Mouse (Mus musculus) hindbrain, embryonic 16.5 days (tissue): ENCODE measurements around the gene Gm609. TPM values are rescaled to one million over a fixed set of nuclear protein-coding genes. Genes with fewer than 3 reads are reported as not detected.
"Not testable (repeated sequence)": the region's sequence is repeated elsewhere in the genome, so short reads cannot be mapped to it uniquely, and the experiment has no call there.

Source experiments
- ATAC-seq: fragments of 200-750 bp; cut with Nextera tagmentation; 2 replicates; pipeline ENCODE4 v1.8.0; 2017; ENCODE audit warnings: moderate TSS enrichment, moderate library complexity
- H3K27ac ChIP-seq: fragments of 300-500 bp; sonication (generic); 2 replicates; pipeline ENCODE4 v1.5.1; 2014; ENCODE audit warnings: low read depth, mild to moderate bottlenecking, control low read depth, low read length, moderate library complexity
- H3K27me3 ChIP-seq: fragments of 300-500 bp; sonication (generic); replicated peaks from 2 replicates; pipeline ENCODE4 v1.6.1; 2014; ENCODE audit warnings: low read length; ENCODE audit not compliant: control insufficient read depth, insufficient read depth
- H3K36me3 ChIP-seq: fragments of 300-500 bp; sonication (generic); 2 replicates; pipeline ENCODE4 v1.6.1; 2014; ENCODE audit warnings: mild to moderate bottlenecking, low read length, moderate library complexity, mixed read lengths; ENCODE audit not compliant: control insufficient read depth, insufficient read depth
- H3K4me1 ChIP-seq: fragments of 300-500 bp; sonication (generic); 2 replicates; pipeline ENCODE4 v1.6.1; 2014; ENCODE audit warnings: low read depth, low read length; ENCODE audit not compliant: control insufficient read depth, insufficient read depth
- H3K4me2 ChIP-seq: fragments of 300-500 bp; sonication (generic); 2 replicates; pipeline ENCODE4 v1.6.1; 2014; ENCODE audit warnings: mild to moderate bottlenecking, low read length, control low read depth, moderate library complexity
- H3K4me3 ChIP-seq: fragments of 300-500 bp; sonication (generic); 2 replicates; pipeline ENCODE4 v1.5.1; 2014; ENCODE audit warnings: mild to moderate bottlenecking, low read length, control low read depth, moderate library complexity
- H3K9ac ChIP-seq: fragments of 300-500 bp; sonication (generic); 2 replicates; pipeline ENCODE4 v1.6.1; 2014; ENCODE audit warnings: low read depth, mild to moderate bottlenecking, control low read depth, low read length, moderate library complexity
- H3K9me3 ChIP-seq: fragments of 300-500 bp; sonication (generic); 2 replicates; pipeline ENCODE4 v1.6.1; 2014; ENCODE audit warnings: mild to moderate bottlenecking, low read length, moderate library complexity; ENCODE audit not compliant: control insufficient read depth
- WGBS: fragments of 180-500 bp; shearing (Covaris S2); extraction: QIAGEN DNeasy Blood & Tissue Kit; methylation state at CpG from one replicate; pipeline ENCODE4 v1.1.7; 2014; 5-methylcytosine and 5-hydroxymethylcytosine counted together
- polyA plus RNA-seq: library from polyadenylated mRNA; unstranded; fragments of >200 nt; fragmentation: Nextera tagmentation; extraction: Ambion mirVana; gene quantifications from 2 replicates; pipeline ENCODE4 v1.2.1, GENCODE M21; 2015

Gm609 gene
- polyA plus RNA-seq = not detected in 2 replicates

DNA sequence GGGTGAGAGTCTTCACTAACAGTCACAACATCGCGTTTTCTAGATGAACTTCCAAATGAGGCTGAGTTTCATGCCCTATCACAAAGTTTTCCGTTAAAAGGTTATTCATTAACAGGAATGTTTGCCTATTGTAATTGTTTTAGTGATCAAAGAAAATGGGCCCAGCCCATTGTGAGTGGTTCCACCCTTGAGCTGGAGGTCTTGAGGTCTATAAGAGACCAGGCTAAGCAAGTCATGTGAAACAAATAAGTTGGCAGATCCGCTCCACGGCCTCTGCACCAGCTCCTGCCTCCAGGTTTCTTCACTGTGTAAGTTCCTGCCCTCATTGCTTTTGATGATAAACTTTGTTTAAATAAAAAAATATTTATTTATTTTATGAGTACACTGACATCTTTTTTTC is at the start of gene Gm609:
Gm609 (minus strand) TSS at position 43 of the 400 bp plus-strand sequence.
- Histone ChIP-seq H3K27ac (no peak within 1 kb of the TSS), H3K9me3 (no peaks in the 10 kb centered on the region), H3K9ac (no peak within 1 kb of the TSS), H3K36me3 (no peaks in the 10 kb centered on the region), H3K4me1 (no peaks in the 10 kb centered on the region), H3K4me3 (no peak within 1 kb of the TSS), H3K27me3 (no peaks in the 10 kb centered on the region), H3K4me2 (no peak within 1 kb of the TSS)
- 75% methylated on average over 5 of the region's 5 CpGs for WGBS
- ATAC-seq = no peak

DNA sequence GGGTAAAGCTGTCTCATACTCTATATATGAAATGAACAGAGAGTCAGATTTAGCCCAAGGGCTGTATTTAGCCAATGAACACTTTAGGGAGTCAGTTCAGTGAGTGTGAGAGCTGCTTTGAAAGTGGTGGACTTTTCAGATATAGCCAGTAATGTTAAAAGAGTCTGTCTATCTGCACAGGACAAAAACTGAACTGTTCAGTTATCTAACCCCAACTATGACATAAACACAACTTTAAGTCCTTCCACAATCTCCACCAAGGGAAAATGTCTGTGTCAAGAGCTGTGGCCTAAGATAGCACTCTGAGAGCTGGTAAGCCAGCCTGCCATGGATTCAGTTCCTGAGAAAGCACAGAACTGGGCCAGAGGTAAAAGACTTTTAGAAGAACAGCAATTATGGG is 49.3 kb upstream of the Gm609 start:
- H3K36me3 ChIP-seq = no peaks in the 10 kb centered on the region
- H3K4me1 ChIP-seq = no peaks in the 10 kb centered on the region
- H3K4me2 ChIP-seq = no peak overlapping the region
- H3K27me3 ChIP-seq = no peaks in the 10 kb centered on the region
- no peaks in the 10 kb centered on the region for H3K9me3 ChIP-seq
- no peak overlapping the region for H3K27ac ChIP-seq
- ATAC-seq = no peak
- H3K9ac ChIP-seq = no peak overlapping the region
- no peak overlapping the region for H3K4me3 ChIP-seq

DNA sequence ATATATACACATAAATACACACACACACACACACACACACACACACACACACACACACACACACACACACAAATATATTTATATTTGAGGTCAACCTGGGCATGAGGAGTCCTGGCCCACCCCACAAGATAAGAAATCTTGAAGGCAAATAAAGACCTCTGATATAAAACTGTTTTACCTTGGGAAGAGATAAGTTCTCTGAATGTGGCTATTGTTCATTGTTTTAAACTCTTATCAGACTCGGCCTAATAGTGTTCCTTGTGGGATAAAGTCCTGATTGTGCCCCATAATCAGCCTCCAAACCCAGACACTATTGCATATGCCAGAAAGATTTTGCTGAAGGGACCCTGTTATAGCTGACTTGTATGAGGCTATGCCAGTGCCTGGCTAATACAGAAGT is 45.6 kb upstream of the Gm609 start:
- not testable (repeated sequence) for H3K4me2 ChIP-seq, H3K9ac ChIP-seq, H3K27me3 ChIP-seq, ATAC-seq, H3K4me3 ChIP-seq, H3K9me3 ChIP-seq, H3K4me1 ChIP-seq, H3K36me3 ChIP-seq, H3K27ac ChIP-seq
- 75% methylated on average over 1 of the region's 1 CpGs for WGBS

DNA sequence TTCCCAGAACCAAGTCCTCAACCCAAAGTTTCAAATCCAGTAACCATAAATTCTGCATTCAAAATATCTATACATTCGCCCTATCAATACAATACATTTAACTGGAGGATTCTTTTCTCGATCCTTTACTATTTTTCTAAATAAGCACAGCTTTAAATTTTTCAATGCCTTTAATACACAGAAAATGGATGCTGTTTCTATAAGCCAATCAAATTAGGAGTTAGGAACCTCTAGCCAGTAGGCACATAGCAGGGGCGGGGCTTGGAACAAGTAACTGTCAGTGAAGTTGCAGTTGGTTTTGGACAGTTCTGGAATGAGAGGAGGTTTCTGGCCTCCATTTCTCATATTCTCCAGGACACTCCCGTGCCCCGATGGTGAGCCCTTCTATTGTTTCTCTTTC is 42.2 kb upstream of the Gm609 start, which contains the start of gene Slc9c1:
Slc9c1 (plus strand) TSS at position 301 of the 400 bp plus-strand sequence.
- no peak within 1 kb of the TSS for H3K4me2 ChIP-seq
- no peaks in the 10 kb centered on the region for H3K36me3 ChIP-seq
- H3K9ac ChIP-seq = no peak within 1 kb of the TSS
- no peaks in the 10 kb centered on the region for H3K9me3 ChIP-seq
- no peaks in the 10 kb centered on the region for H3K4me1 ChIP-seq
- 96% methylated on average over 5 of the region's 5 CpGs for WGBS
- no peak within 1 kb of the TSS for H3K4me3 ChIP-seq
- no peak within 1 kb of the TSS for H3K27ac ChIP-seq
- no peaks in the 10 kb centered on the region for H3K27me3 ChIP-seq
- ATAC-seq = no peak

DNA sequence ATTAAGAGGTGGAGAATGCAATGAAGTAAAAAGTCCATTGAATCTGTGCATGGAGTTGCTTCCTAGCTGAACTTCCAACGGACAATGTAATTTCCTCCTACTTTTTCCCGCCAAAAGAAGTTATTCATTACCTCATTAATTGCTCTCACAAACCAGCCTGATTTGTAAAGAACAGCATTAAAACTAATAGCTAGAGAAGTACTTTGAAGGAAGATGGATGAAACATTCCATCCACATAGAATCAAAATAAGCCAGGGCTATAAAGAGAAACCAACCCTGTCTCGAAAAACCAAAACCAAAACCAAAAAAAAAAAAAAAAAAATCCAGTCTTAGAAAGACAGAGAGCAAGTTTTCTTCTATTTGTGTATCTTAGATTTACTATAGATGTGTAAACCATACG is 39.2 kb upstream of the Gm609 start, which contains the start of gene Gm17783:
Gm17783 (minus strand) TSS at position 101 of the 400 bp plus-strand sequence.
- H3K9ac ChIP-seq = no peak within 1 kb of the TSS
- H3K36me3 ChIP-seq = no peaks in the 10 kb centered on the region
- no peak for ATAC-seq
- no peak within 1 kb of the TSS for H3K4me3 ChIP-seq
- no peaks in the 10 kb centered on the region for H3K4me1 ChIP-seq
- H3K4me2 ChIP-seq = no peak within 1 kb of the TSS
- no peaks in the 10 kb centered on the region for H3K27me3 ChIP-seq
- no peak within 1 kb of the TSS for H3K27ac ChIP-seq
- no peaks in the 10 kb centered on the region for H3K9me3 ChIP-seq
- WGBS = 85% methylated on average over 4 of the region's 4 CpGs

DNA sequence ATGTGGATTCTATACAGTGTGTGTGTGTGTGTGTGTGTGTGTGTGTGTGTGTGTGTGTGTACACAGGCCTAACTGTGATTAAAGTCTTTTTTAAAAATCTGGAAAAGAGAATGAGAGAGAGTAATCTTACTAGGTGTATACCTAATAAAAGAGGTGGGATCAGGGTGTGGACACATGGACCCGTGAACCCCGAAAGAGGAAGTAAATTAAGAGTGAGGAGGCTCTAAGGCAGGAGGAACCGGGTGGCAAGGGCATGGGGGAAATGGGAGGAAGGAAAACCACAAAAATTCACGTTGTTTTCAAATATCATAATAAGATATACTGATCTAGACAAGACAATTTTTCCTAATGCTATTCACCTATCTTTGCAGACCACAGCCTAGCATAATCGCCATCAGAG is 32.8 kb upstream of the Gm609 start:
- Histone ChIP-seq H3K27me3 (no peaks in the 10 kb centered on the region), H3K9me3 (no peaks in the 10 kb centered on the region), H3K36me3 (no peaks in the 10 kb centered on the region), H3K4me3 (no peak overlapping the region), H3K4me2 (no peak overlapping the region), H3K9ac (no peak overlapping the region), H3K27ac (no peak overlapping the region), H3K4me1 (no peaks in the 10 kb centered on the region)
- no peak for ATAC-seq
- 88% methylated on average over 5 of the region's 5 CpGs for WGBS

DNA sequence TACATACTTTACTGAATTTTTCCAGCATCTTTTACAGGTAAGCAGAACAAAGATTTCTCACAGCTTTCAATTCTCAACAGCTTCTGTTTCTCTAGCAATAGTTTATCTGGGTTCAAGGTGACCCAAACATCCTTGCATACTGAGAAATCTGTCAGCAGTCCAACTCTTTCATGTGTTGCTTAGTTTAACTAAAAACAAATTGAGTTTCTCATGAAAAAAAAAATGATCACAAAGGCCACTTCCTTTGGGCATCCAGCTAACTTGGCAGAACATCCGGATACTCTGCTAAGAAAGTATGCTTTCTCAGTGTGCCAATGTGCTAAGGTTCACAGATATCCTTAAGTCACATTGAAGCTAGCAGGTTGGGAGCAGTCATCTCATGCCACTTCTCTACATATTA is 2.6 kb upstream of the Gm609 start:
- no peak for ATAC-seq
- no peaks in the 10 kb centered on the region for H3K9me3 ChIP-seq
- no peak overlapping the region for H3K4me3 ChIP-seq
- WGBS = 80% methylated on average over 1 of the region's 1 CpGs
- H3K9ac ChIP-seq = no peak overlapping the region
- no peak overlapping the region for H3K4me2 ChIP-seq
- no peaks in the 10 kb centered on the region for H3K36me3 ChIP-seq
- H3K27ac ChIP-seq = no peak overlapping the region
- no peaks in the 10 kb centered on the region for H3K27me3 ChIP-seq
- H3K4me1 ChIP-seq = no peaks in the 10 kb centered on the region

DNA sequence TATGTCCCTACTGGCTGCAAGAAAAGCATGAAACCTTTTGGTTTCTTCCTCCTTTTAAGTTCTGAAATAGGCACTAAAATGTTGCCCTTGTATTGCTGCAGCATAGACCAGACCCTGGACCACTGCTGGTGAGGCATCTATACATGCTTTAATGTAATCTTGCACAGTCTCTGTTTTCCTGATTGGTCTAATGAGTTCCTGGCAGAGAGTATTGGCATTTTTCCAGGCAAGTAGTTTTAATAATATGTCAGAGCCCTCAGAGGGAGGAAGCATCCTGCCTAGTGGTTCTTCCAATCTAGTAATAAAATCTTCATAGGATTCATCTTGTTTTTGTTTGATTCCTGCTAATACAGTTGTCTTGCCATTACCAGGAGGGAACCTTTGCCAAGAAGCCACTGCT is 15.8 kb downstream of the Gm609 start:
- Histone ChIP-seq H3K9me3 (no peaks in the 10 kb centered on the region), H3K27me3 (no peaks in the 10 kb centered on the region), H3K27ac (no peak overlapping the region), H3K9ac (no peak overlapping the region), H3K36me3 (no peaks in the 10 kb centered on the region), H3K4me1 (no peaks in the 10 kb centered on the region), H3K4me2 (no peak overlapping the region), H3K4me3 (no peak overlapping the region)
- ATAC-seq = no peak

DNA sequence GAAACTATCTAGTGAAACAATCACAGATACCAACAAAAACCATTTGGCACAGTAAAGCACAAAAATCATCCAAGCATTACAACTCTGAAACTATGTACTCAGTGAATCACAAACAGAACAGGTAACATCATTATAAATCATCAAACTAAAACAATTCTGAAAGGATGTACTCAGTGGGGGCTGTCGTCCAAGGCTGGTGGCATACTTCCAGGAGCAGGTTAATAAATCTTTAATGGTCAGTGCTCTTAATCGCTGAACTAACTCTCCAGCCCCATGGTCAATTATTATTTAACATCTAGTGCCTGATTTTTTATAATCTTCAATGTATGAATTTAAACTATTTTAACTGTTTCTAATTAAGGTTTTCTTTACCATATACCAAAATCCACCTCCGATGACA is 20.9 kb downstream of the Gm609 start:
- not testable (repeated sequence) for H3K9ac ChIP-seq, H3K4me2 ChIP-seq, H3K27me3 ChIP-seq, H3K4me3 ChIP-seq, H3K36me3 ChIP-seq, ATAC-seq, H3K9me3 ChIP-seq, H3K27ac ChIP-seq, H3K4me1 ChIP-seq
- WGBS = 72% methylated on average over 3 of the region's 3 CpGs

DNA sequence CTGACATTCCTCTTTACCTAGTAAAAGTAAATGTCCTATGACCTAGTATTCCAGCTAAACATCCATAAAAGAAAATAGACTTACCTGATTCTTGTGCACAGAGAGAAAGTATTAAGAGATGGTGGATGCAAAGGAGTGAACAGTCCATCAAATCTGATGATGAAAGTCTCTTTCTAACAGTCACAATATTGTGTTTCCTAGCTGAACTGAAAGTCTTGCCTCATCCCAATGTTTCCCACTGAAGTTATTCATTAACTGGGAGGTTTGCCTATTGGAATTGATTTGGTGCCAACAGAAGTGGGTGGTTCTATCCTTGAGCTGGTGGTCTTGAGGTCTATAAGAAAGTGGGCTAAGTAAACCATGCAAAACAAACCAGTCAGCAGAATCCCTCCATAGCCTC is 38.0 kb downstream of the Gm609 start:
- Histone ChIP-seq H3K9ac (no peak overlapping the region), H3K4me1 (no peaks in the 10 kb centered on the region), H3K27me3 (no peaks in the 10 kb centered on the region), H3K4me2 (no peak overlapping the region), H3K36me3 (no peaks in the 10 kb centered on the region), H3K9me3 (no peaks in the 10 kb centered on the region), H3K27ac (no peak overlapping the region), H3K4me3 (no peak overlapping the region)
- ATAC-seq = no peak
